Mouse (Mus musculus) megakaryocyte, embryonic 14.5 days (primary cell): ENCODE data around the gene Akr1b8. TPM values are rescaled to one million over a fixed set of nuclear protein-coding genes. Genes with fewer than 3 reads are reported as not detected.
"Not testable (repeated sequence)": the region's sequence is repeated elsewhere in the genome, so short reads cannot be mapped to it uniquely, and the experiment has no call there.

Source experiments
- H3K27me3 ChIP-seq: replicated peaks from 2 replicates; pipeline ENCODE3; 2012; ENCODE audit warnings: inconsistent platforms
- H3K36me3 ChIP-seq: replicated peaks from 2 replicates; pipeline ENCODE3; 2012; ENCODE audit warnings: low read length, inconsistent platforms, mixed read lengths
- H3K4me1 ChIP-seq: 2 replicates; pipeline ENCODE4 v1.6.1; 2012; ENCODE audit warnings: inconsistent platforms
- H3K4me3 ChIP-seq: replicated peaks from 2 replicates; pipeline ENCODE3; 2012; ENCODE audit warnings: moderate library complexity, mild to moderate bottlenecking, inconsistent platforms
- H3K9me3 ChIP-seq: 2 replicates; pipeline ENCODE4 v1.6.1; 2012; ENCODE audit warnings: inconsistent platforms
- FLI1 ChIP-seq: IDR thresholded peaks from 2 replicates; pipeline ENCODE4 v1.6.1; 2012; ENCODE audit warnings: low read length, inconsistent platforms, mixed read lengths
- GATA1 ChIP-seq: IDR thresholded peaks from 3 replicates; pipeline ENCODE4 v1.6.1; 2012; ENCODE audit warnings: mixed read lengths, low read length, inconsistent platforms, borderline replicate concordance
- polyA plus RNA-seq: library from polyadenylated mRNA; stranded (reverse); fragments of >175 nt; gene quantifications from 2 replicates; pipeline ENCODE4 v1.2.3, GENCODE M21; 2012; ENCODE audit warnings: low replicate concordance; ENCODE audit not compliant: insufficient read depth

The Akr1b8 gene
- polyA plus RNA-seq, 1 experiment: 0.89 TPM

GRCm38 (mm10) chr6:34367998-34368397 is 14.1 kb downstream of the Akr1b8 start:
- TF ChIP-seq FLI1 (no peak), GATA1 (no peak)
- H3K4me1 ChIP-seq: peaks cover 44% of the 10 kb centered on the region
- no peaks in the 10 kb centered on the region for H3K36me3 ChIP-seq
- H3K9me3 ChIP-seq: peaks cover 7% of the 10 kb centered on the region; the same call in 1 of the 2 replicates
- H3K4me3 ChIP-seq: peak overlapping the region; percentile 35
- H3K27me3 ChIP-seq: no peaks in the 10 kb centered on the region

DNA sequence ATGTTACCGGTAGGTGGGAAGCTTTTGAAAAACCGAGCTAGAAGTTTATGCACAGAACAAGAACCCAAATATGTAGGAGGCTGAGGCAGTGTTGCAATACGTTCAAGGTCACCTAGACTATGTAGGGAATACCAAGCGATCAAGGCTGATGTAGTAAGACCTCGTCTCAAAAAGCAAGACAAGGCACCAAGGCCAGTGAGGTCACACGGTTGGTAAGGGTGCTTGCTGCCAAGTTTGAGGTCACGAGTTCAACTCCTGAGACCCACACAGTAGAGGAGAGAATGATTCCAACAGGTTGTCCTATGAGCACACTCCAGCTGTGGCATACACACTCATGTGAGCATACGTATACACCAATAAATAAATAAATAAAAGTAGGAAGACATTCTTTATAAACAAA is 16.2 kb downstream of the Akr1b8 start:
- peaks cover 44% of the 10 kb centered on the region for H3K4me1 ChIP-seq
- no peaks in the 10 kb centered on the region for H3K36me3 ChIP-seq
- H3K9me3 ChIP-seq: peaks cover 4% of the 10 kb centered on the region; the same call in 1 of the 2 replicates
- H3K4me3 ChIP-seq: no peak overlapping the region
- no peak for TF ChIP-seq GATA1
- TF ChIP-seq FLI1: no peak
- H3K27me3 ChIP-seq: no peaks in the 10 kb centered on the region

DNA sequence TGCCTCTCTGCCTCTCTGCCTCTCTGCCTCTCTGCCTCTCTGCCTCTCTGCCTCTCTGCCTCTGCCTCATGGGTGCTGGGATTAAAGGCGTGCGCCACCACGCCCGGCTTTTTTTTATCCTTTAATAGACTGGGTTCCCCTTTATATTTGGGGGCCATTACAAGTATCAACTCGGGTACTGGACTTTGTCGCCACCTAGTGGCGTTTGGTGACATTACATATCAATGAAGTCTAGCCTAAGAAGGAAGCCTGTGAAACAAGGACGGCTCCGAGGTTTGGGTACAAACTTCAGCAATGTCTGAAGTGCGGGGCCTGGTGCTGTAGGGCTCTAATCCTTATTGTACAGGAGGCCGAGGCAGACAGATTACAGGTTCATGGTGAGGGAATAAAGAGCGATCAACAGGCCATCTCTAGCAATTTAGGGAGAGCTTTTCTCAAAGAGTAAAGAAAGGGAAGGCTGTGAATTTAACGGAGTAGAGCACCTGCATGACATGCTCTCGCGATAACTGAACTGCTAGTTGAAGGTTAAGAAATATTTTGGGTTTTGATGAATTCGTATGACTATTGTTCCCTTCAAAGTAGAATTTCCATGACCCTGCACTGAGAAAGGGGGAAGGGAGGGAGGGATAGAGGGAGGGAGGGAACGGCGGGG is 17.9 kb downstream of the Akr1b8 start:
- Histone ChIP-seq H3K4me3 (peak overlapping the region; percentile 81), H3K9me3 (no peaks in the 10 kb centered on the region), H3K27me3 (no peaks in the 10 kb centered on the region), H3K4me1 (peaks cover 40% of the 10 kb centered on the region), H3K36me3 (no peaks in the 10 kb centered on the region)
- TF ChIP-seq GATA1 (no peak), FLI1 (no peak)

- Histone ChIP-seq H3K27me3 (no peaks in the 10 kb centered on the region), H3K9me3 (no peaks in the 10 kb centered on the region), H3K4me1 (peaks cover 23% of the 10 kb centered on the region), H3K4me3 (no peak overlapping the region), H3K36me3 (no peaks in the 10 kb centered on the region)
- TF ChIP-seq GATA1: no peak
- TF ChIP-seq FLI1: no peak
Measured at GRCm38 (mm10) chr6:34373841-34374240, 19.9 kb downstream of the Akr1b8 start.

DNA sequence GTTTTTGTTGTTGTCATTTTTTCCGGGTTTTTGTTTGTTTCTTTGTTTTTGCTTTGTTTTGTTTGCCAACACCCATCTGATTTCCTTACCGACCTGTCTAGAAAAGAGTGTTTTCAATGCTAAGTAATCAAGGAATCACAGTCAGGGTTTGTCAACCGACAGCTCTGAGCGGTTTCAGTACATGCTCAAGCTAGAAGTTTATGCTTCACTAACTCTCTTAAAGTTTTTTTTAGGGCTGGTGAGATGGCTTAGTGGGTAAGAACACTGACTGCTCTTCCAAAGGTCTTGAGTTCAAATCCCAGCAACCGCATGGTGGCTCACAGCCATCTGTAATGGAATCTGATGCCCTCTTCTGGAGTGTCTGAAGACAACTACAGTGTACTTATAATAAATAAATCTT is 22.0 kb downstream of the Akr1b8 start:
- H3K9me3 ChIP-seq, H3K27me3 ChIP-seq, H3K36me3 ChIP-seq, H3K4me3 ChIP-seq: not testable (repeated sequence)
- H3K4me1 ChIP-seq: peaks cover 14% of the 10 kb centered on the region

GRCm38 (mm10) chr6:34383401-34383800 is 29.5 kb downstream of the Akr1b8 start:
- peaks cover 20% of the 10 kb centered on the region; the same call in 1 of the 2 replicates for H3K4me1 ChIP-seq
- H3K4me3 ChIP-seq: no peak overlapping the region
- no peaks in the 10 kb centered on the region for H3K27me3 ChIP-seq
- H3K9me3 ChIP-seq: peaks cover 7% of the 10 kb centered on the region; the same call in 1 of the 2 replicates
- TF ChIP-seq FLI1 (no peak), GATA1 (no peak)
- peaks cover 17% of the 10 kb centered on the region for H3K36me3 ChIP-seq

GRCm38 (mm10) chr6:34384110-34384661 is 30.3 kb downstream of the Akr1b8 start, which contains the start of gene Akr1b10:
Akr1b10 (plus strand) TSS chr6:34384218.
- no peak for TF ChIP-seq FLI1
- TF ChIP-seq GATA1: no peak
- H3K4me3 ChIP-seq: peak within 1 kb of the TSS; percentile 92
- H3K9me3 ChIP-seq: peaks cover 7% of the 10 kb centered on the region; the same call in 1 of the 2 replicates
- peaks cover 20% of the 10 kb centered on the region; the same call in 1 of the 2 replicates for H3K4me1 ChIP-seq
- H3K36me3 ChIP-seq: peaks cover 24% of the 10 kb centered on the region
- no peaks in the 10 kb centered on the region for H3K27me3 ChIP-seq

DNA sequence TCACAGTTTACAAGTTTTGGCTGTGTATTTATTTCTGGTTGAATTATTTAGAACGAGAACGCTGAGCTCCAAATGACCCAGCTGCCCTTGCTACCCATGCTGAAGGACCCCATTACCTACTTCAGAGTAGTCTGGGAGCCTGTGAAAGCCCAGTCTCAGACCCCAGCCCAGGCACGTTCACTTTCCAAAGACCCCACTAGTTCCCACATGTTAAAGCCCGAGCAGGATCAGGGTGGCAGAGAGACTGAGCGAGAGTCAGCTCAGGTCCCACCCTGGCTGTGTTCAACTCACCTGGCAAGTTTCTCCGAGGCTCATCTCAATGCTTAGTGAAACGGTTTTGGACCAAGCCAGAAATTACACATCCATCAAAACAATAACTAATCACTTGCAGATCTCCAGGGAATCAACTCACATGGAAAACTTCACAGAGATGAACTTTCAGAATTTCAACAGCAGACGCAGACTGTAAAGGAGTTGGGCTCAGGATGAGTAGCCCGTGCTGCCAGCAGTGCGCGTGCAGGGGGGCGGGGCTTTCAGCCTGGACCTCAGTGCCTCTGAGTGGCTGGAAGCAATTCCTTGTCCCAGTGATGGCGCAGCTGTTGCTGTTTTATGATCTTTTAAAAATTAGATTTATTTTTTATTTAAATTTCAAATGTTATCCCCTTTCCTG is 30.9 kb downstream of the Akr1b8 start:
- Histone ChIP-seq H3K4me3 (peak overlapping the region; percentile 92), H3K9me3 (peaks cover 7% of the 10 kb centered on the region; the same call in 1 of the 2 replicates), H3K36me3 (peaks cover 31% of the 10 kb centered on the region), H3K4me1 (peaks cover 20% of the 10 kb centered on the region; the same call in 1 of the 2 replicates), H3K27me3 (no peaks in the 10 kb centered on the region)
- TF ChIP-seq GATA1: no peak
- TF ChIP-seq FLI1: no peak

GRCm38 (mm10) chr6:34388420-34389156 is 34.7 kb downstream of the Akr1b8 start:
- Histone ChIP-seq H3K9me3 (no peaks in the 10 kb centered on the region), H3K4me3 (no peak overlapping the region), H3K27me3 (no peaks in the 10 kb centered on the region), H3K4me1 (peaks cover 15% of the 10 kb centered on the region; the same call in 1 of the 2 replicates), H3K36me3 (peaks cover 68% of the 10 kb centered on the region)
- TF ChIP-seq FLI1 (no peak), GATA1 (no peak)
